ENCODE assay signal across 7 mouse cellular contexts in genomic region chr3:37876016-37876765, GRCm38 (mm10).
A peak's percentile ranks its signal among the peaks of the same experiment; 100 is the strongest.
DNase-seq lines count a peak whose midpoint lies in the region; ATAC-seq lines count a peak whose summit lies in the region.

No protein-coding gene starts in this region.

- H3K4me1 ChIP-seq in neural tube, embryonic 11.5 days (ENCODE audit: control insufficient read depth, insufficient read depth, low read length): no peaks in the 10 kb centered on the region
- H3K4me1 ChIP-seq in liver, embryonic 16.5 days (ENCODE audit: control insufficient read depth, low read depth, low read length): no peaks in the 10 kb centered on the region

- H3K9me3 ChIP-seq in neural tube, embryonic 11.5 days (ENCODE audit: control insufficient read depth, low read length): no peaks in the 10 kb centered on the region
- H3K9me3 ChIP-seq in liver, embryonic 16.5 days (replicated peaks; ENCODE audit: control insufficient read depth, low read length): no peaks in the 10 kb centered on the region

- no peaks in the 10 kb centered on the region for H3K36me3 ChIP-seq in neural tube, embryonic 11.5 days (ENCODE audit: control insufficient read depth, insufficient read depth, low read length)
- no peaks in the 10 kb centered on the region for H3K36me3 ChIP-seq in liver, embryonic 16.5 days (ENCODE audit: control insufficient read depth, insufficient read depth)

- 83% methylated on average over 13 of the region's 13 CpGs for WGBS in neural tube, embryonic 11.5 days
- WGBS in liver, embryonic 16.5 days (ENCODE audit: insufficient replicate concordance): 59% methylated on average over 13 of the region's 13 CpGs

- H3K27me3 ChIP-seq in neural tube, embryonic 11.5 days (ENCODE audit: control insufficient read depth, insufficient read depth, low read length): no peaks in the 10 kb centered on the region
- no peaks in the 10 kb centered on the region for H3K27me3 ChIP-seq in liver, embryonic 16.5 days (ENCODE audit: control insufficient read depth, insufficient read depth, low read depth, low read length)

- ATAC-seq in neural tube, embryonic 11.5 days (ENCODE audit: insufficient read depth, low FRiP score, low TSS enrichment): no peak
- peak; percentile 43 for ATAC-seq in liver, embryonic 16.5 days (ENCODE audit: low read depth)
- no peak for ATAC-seq in monocyte, adult 5-6 weeks (replicated peaks; ENCODE audit: insufficient number of reproducible peaks, low FRiP score, low TSS enrichment, poor library complexity, severe bottlenecking)

- H3K4me2 ChIP-seq in neural tube, embryonic 11.5 days (ENCODE audit: low read depth): no peak overlapping the region
- no peak overlapping the region for H3K4me2 ChIP-seq in liver, embryonic 16.5 days (ENCODE audit: low read depth, low read length)

- H3K4me3 ChIP-seq in neural tube, embryonic 11.5 days (ENCODE audit: low read depth, low read length): no peak overlapping the region
- H3K4me3 ChIP-seq in liver, embryonic 16.5 days (ENCODE audit: low read depth, low read length): no peak overlapping the region

- no peak overlapping the region for H3K9ac ChIP-seq in neural tube, embryonic 11.5 days (ENCODE audit: low read length)
- H3K9ac ChIP-seq in liver, embryonic 16.5 days (ENCODE audit: low read depth, low read length): no peak overlapping the region

- DNase-seq in neural tube, embryonic 11.5 days (ENCODE audit: low spot score): no peak
- DNase-seq in neural tube, embryonic 10.5 days (ENCODE audit: extremely low spot score, low spot score): no peak
- peak; percentile 15 for DNase-seq in heart, postnatal 4 days
- DNase-seq in ovary, adult 18-20 months (ENCODE audit: low spot score): no peak
- DNase-seq in gastrocnemius, postnatal 14 days: no peak

- 0 out of 2 replicates have a peak overlapping the region, but pooled peaks have one; percentile 17 for H3K27ac ChIP-seq in neural tube, embryonic 11.5 days (ENCODE audit: low read depth, low read length)
- H3K27ac ChIP-seq in liver, embryonic 16.5 days (ENCODE audit: low read length): no peak overlapping the region

- intact Hi-C loops in gastrocnemius, postnatal 14 days (cut with DNase I; ENCODE audit: low total_unique reads): no loop called here
